ENCODE assay signal across 8 mouse cellular contexts in the genomic region with DNA sequence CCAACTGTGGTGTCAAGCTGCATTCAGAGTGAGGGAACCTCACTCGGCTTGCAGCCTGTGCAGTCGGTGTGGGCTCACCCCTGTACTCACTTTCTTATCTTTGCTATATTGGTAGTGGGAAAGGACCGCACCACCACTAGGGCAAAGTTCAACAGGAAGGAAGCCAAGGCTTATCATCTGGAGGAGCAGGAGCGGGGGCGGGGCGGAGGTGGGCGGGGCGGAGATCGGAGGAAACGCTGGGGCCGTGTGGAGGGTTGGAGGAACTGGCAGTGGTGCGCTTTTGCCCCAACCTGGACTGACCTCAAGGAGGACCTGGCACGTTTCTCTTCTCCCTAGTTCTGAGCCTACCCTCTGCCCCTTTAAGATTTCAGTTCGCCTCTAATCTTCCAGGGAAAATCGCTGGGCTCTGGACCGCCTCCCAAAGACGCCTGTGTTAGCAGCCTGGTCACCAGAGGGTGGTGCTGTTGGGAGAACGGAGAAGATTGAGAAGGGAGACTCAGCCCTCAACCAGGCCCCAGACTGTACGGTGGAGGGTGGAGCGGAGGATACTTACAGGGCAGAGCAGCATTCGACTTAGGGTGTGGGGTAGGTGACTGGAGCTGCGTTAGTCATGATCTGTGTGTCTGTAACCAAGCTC. TPM values are rescaled to one million over a fixed set of nuclear protein-coding genes. Genes with fewer than 3 reads are reported as not detected.
DNase-seq lines count a peak whose midpoint lies in the region; ATAC-seq and TF ChIP-seq lines count a peak whose summit lies in the region.

No protein-coding gene starts in this region.

- 3% methylated on average over 22 of the region's 22 CpGs for WGBS in embryonic facial prominence, embryonic 15.5 days
- WGBS in heart, embryonic 11.5 days (ENCODE audit: insufficient replicate concordance), result 2% methylated on average over 21 of the region's 22 CpGs
- 2% methylated on average over 22 of the region's 22 CpGs for WGBS in kidney, embryonic 14.5 days
- 0% methylated on average over 22 of the region's 22 CpGs for WGBS in liver, embryonic 15.5 days (ENCODE audit: insufficient replicate concordance)
- WGBS in neural tube, embryonic 11.5 days, result 3% methylated on average over 21 of the region's 22 CpGs
- WGBS in stomach, embryonic 16.5 days, result under 1% methylated on average over 22 of the region's 22 CpGs

- H3K27me3 ChIP-seq in embryonic facial prominence, embryonic 15.5 days, result no peaks in the 10 kb centered on the region
- no peaks in the 10 kb centered on the region for H3K27me3 ChIP-seq in heart, embryonic 11.5 days (ENCODE audit: control insufficient read depth, insufficient read depth, low read length)
- no peaks in the 10 kb centered on the region for H3K27me3 ChIP-seq in kidney, embryonic 14.5 days (ENCODE audit: control insufficient read depth, insufficient read depth, low read length)
- no peaks in the 10 kb centered on the region; the same call in 1 of the 2 replicates for H3K27me3 ChIP-seq in liver, embryonic 15.5 days
- H3K27me3 ChIP-seq in neural tube, embryonic 11.5 days (ENCODE audit: control insufficient read depth, insufficient read depth, low read length), result no peaks in the 10 kb centered on the region
- no peaks in the 10 kb centered on the region for H3K27me3 ChIP-seq in stomach, embryonic 16.5 days (ENCODE audit: control insufficient read depth, insufficient read depth, low read length)

- no peaks in the 10 kb centered on the region for H3K36me3 ChIP-seq in embryonic facial prominence, embryonic 15.5 days
- no peaks in the 10 kb centered on the region for H3K36me3 ChIP-seq in heart, embryonic 11.5 days (ENCODE audit: control insufficient read depth, insufficient read depth, low read length)
- no peaks in the 10 kb centered on the region for H3K36me3 ChIP-seq in kidney, embryonic 14.5 days (ENCODE audit: control insufficient read depth, insufficient read depth, low read length)
- H3K36me3 ChIP-seq in liver, embryonic 15.5 days (replicated peaks), result no peaks in the 10 kb centered on the region
- no peaks in the 10 kb centered on the region for H3K36me3 ChIP-seq in neural tube, embryonic 11.5 days (ENCODE audit: control insufficient read depth, insufficient read depth, low read length)
- no peaks in the 10 kb centered on the region for H3K36me3 ChIP-seq in stomach, embryonic 16.5 days (ENCODE audit: control insufficient read depth, insufficient read depth, low read length)

- H3K27ac ChIP-seq in bone marrow macrophage, adult 2 months (ENCODE audit: insufficient read depth, low read depth, low read length), result peak overlapping the region; percentile 96
- H3K27ac ChIP-seq in embryonic facial prominence, embryonic 15.5 days (replicated peaks), result peak overlapping the region; percentile 58; the same call in 1 of the 2 replicates
- H3K27ac ChIP-seq in heart, embryonic 11.5 days (ENCODE audit: low read depth, low read length), result peak overlapping the region; percentile 90
- peak overlapping the region; percentile 48 for H3K27ac ChIP-seq in kidney, embryonic 14.5 days (ENCODE audit: low read depth, low read length)
- peak overlapping the region; percentile 96 for H3K27ac ChIP-seq in liver, embryonic 15.5 days (replicated peaks)
- H3K27ac ChIP-seq in neural tube, embryonic 11.5 days (ENCODE audit: low read depth, low read length), result no peak overlapping the region
- peak overlapping the region; percentile 72 for H3K27ac ChIP-seq in stomach, embryonic 16.5 days (ENCODE audit: low read length)

- peak overlapping the region; percentile 54 for H3K4me2 ChIP-seq in embryonic facial prominence, embryonic 15.5 days (replicated peaks)
- H3K4me2 ChIP-seq in heart, embryonic 11.5 days, result peak overlapping the region; percentile 65
- peak overlapping the region; percentile 50 for H3K4me2 ChIP-seq in kidney, embryonic 14.5 days (replicated peaks; ENCODE audit: low read depth, low read length)
- peak overlapping the region; percentile 83 for H3K4me2 ChIP-seq in liver, embryonic 15.5 days
- peak overlapping the region; percentile 45 for H3K4me2 ChIP-seq in neural tube, embryonic 11.5 days (ENCODE audit: low read depth)
- peak overlapping the region; percentile 44 for H3K4me2 ChIP-seq in stomach, embryonic 16.5 days (ENCODE audit: low read depth, low read length)

- H3K9me3 ChIP-seq in embryonic facial prominence, embryonic 15.5 days (replicated peaks), result no peaks in the 10 kb centered on the region
- H3K9me3 ChIP-seq in heart, embryonic 11.5 days (replicated peaks; ENCODE audit: control insufficient read depth, low read length), result no peaks in the 10 kb centered on the region
- no peaks in the 10 kb centered on the region for H3K9me3 ChIP-seq in kidney, embryonic 14.5 days (ENCODE audit: control insufficient read depth, low read length)
- H3K9me3 ChIP-seq in liver, embryonic 15.5 days (replicated peaks), result no peaks in the 10 kb centered on the region
- no peaks in the 10 kb centered on the region for H3K9me3 ChIP-seq in neural tube, embryonic 11.5 days (ENCODE audit: control insufficient read depth, low read length)
- H3K9me3 ChIP-seq in stomach, embryonic 16.5 days (replicated peaks; ENCODE audit: control insufficient read depth, low read length), result no peaks in the 10 kb centered on the region

- DNase-seq in CD8-positive naive resting alpha-beta T cell, adult 2 months (ENCODE audit: low read depth in 2 of 2, low spot score in 2 of 2), result peak; percentile 57 to 66
- peak; percentile 81 for DNase-seq in neural tube, embryonic 11.5 days (ENCODE audit: low spot score)

- TF ChIP-seq CTCF in bone marrow macrophage, adult 2 months (IDR thresholded peaks at IDR 0.05; ENCODE audit: low read depth, low read length), result peak; percentile 73

- peak; percentile 91 for ATAC-seq in embryonic facial prominence, embryonic 15.5 days (ENCODE audit: insufficient number of reproducible peaks, low FRiP score, low TSS enrichment, low read depth)
- ATAC-seq in heart, embryonic 11.5 days (replicated peaks; ENCODE audit: insufficient number of reproducible peaks, low FRiP score, low TSS enrichment), result peak; percentile 94
- ATAC-seq in kidney, embryonic 14.5 days (ENCODE audit: low FRiP score, low TSS enrichment), result peak; percentile 92
- ATAC-seq in liver, embryonic 15.5 days (ENCODE audit: insufficient read depth), result peak; percentile 97
- ATAC-seq in neural tube, embryonic 11.5 days (ENCODE audit: insufficient read depth, low FRiP score, low TSS enrichment), result peak; percentile 91
- peak; percentile 92 for ATAC-seq in stomach, embryonic 16.5 days (ENCODE audit: insufficient read depth, low FRiP score)

- no peak for TF ChIP-seq POLR2A in bone marrow macrophage, adult 2 months (IDR thresholded peaks at IDR 0.05; ENCODE audit: borderline replicate concordance, low read depth, low read length)

- H3K4me1 ChIP-seq in bone marrow macrophage, adult 2 months (ENCODE audit: control insufficient read depth, insufficient read depth, low read length), result peaks cover 28% of the 10 kb centered on the region
- H3K4me1 ChIP-seq in embryonic facial prominence, embryonic 15.5 days, result peaks cover 11% of the 10 kb centered on the region
- H3K4me1 ChIP-seq in heart, embryonic 11.5 days (ENCODE audit: control insufficient read depth, insufficient read depth, low read length), result peaks cover 13% of the 10 kb centered on the region
- H3K4me1 ChIP-seq in kidney, embryonic 14.5 days (ENCODE audit: control insufficient read depth, insufficient read depth, low read length), result peaks cover 2% of the 10 kb centered on the region; the same call in 1 of the 2 replicates
- H3K4me1 ChIP-seq in liver, embryonic 15.5 days (replicated peaks), result peaks cover 44% of the 10 kb centered on the region
- no peaks in the 10 kb centered on the region for H3K4me1 ChIP-seq in neural tube, embryonic 11.5 days (ENCODE audit: control insufficient read depth, insufficient read depth, low read length)
- H3K4me1 ChIP-seq in stomach, embryonic 16.5 days (ENCODE audit: control insufficient read depth, insufficient read depth, low read length), result peaks cover 20% of the 10 kb centered on the region

- H3K4me3 ChIP-seq in bone marrow macrophage, adult 2 months (ENCODE audit: insufficient read depth, low read length), result peak overlapping the region; percentile 38
- peak overlapping the region; percentile 47 for H3K4me3 ChIP-seq in embryonic facial prominence, embryonic 15.5 days (replicated peaks)
- H3K4me3 ChIP-seq in heart, embryonic 11.5 days (ENCODE audit: low read depth, low read length), result peak overlapping the region; percentile 40
- H3K4me3 ChIP-seq in kidney, embryonic 14.5 days (ENCODE audit: low read length), result peak overlapping the region; percentile 39
- peak overlapping the region; percentile 62 for H3K4me3 ChIP-seq in liver, embryonic 15.5 days (replicated peaks)
- peak overlapping the region; percentile 38 for H3K4me3 ChIP-seq in neural tube, embryonic 11.5 days (ENCODE audit: low read depth, low read length)
- peak overlapping the region; percentile 35 for H3K4me3 ChIP-seq in stomach, embryonic 16.5 days (replicated peaks; ENCODE audit: low read length)

- H3K9ac ChIP-seq in embryonic facial prominence, embryonic 15.5 days, result no peak overlapping the region; the same call in 1 of the 2 replicates
- H3K9ac ChIP-seq in heart, embryonic 11.5 days (ENCODE audit: low read depth, low read length), result peak overlapping the region; percentile 68
- H3K9ac ChIP-seq in kidney, embryonic 14.5 days (ENCODE audit: low read depth, low read length), result peak overlapping the region; percentile 54; the same call in 1 of the 2 replicates
- peak overlapping the region; percentile 60 for H3K9ac ChIP-seq in liver, embryonic 15.5 days
- peak overlapping the region; percentile 55 for H3K9ac ChIP-seq in neural tube, embryonic 11.5 days (ENCODE audit: low read length)
- peak overlapping the region; percentile 67 for H3K9ac ChIP-seq in stomach, embryonic 16.5 days (ENCODE audit: low read length)

RNA-seq across cellular contexts. Expression of a gene that starts 23.1 kb away (rescaled TPM):
- polyA plus RNA-seq in bone marrow macrophage, adult 2 months (2012; ENCODE audit: insufficient read depth, insufficient read length, missing spikeins), result 892 and 932 TPM in 2 replicates
- 973 and 1,001 TPM in 2 replicates for polyA plus RNA-seq in embryonic facial prominence, embryonic 15.5 days (2015; fragmentation: Nextera tagmentation; extraction: Ambion mirVana)
- polyA plus RNA-seq in heart, embryonic 11.5 days (2014; fragmentation: Nextera tagmentation; extraction: Ambion mirVana), result 1,124 and 1,155 TPM in 2 replicates
- polyA plus RNA-seq in kidney, embryonic 14.5 days (2014; fragmentation: Nextera tagmentation; extraction: Ambion mirVana), result 1,220 and 1,387 TPM in 2 replicates
- 982 and 1,104 TPM in 2 replicates for polyA plus RNA-seq in liver, embryonic 15.5 days (2015; fragmentation: Nextera tagmentation; extraction: Ambion mirVana)
- 1,073 and 1,078 TPM in 2 replicates for polyA plus RNA-seq in neural tube, embryonic 11.5 days (2014; fragmentation: Nextera tagmentation; extraction: Ambion mirVana)
- polyA plus RNA-seq in stomach, embryonic 16.5 days (2015; fragmentation: Nextera tagmentation; extraction: Ambion mirVana), result 989 and 1,059 TPM in 2 replicates

RNA-seq across cellular contexts. Expression of a gene that starts 53.9 kb away (rescaled TPM):
- 18.2 and 21.4 TPM in 2 replicates for polyA plus RNA-seq in bone marrow macrophage, adult 2 months (2012; ENCODE audit: insufficient read depth, insufficient read length, missing spikeins)
- polyA plus RNA-seq in embryonic facial prominence, embryonic 15.5 days (2015; fragmentation: Nextera tagmentation; extraction: Ambion mirVana), result 45.3 and 49.4 TPM in 2 replicates
- 18.9 and 24.9 TPM in 2 replicates for polyA plus RNA-seq in heart, embryonic 11.5 days (2014; fragmentation: Nextera tagmentation; extraction: Ambion mirVana)
- 24.5 and 28.4 TPM in 2 replicates for polyA plus RNA-seq in kidney, embryonic 14.5 days (2014; fragmentation: Nextera tagmentation; extraction: Ambion mirVana)
- polyA plus RNA-seq in liver, embryonic 15.5 days (2015; fragmentation: Nextera tagmentation; extraction: Ambion mirVana), result 3.6 and 4.2 TPM in 2 replicates
- polyA plus RNA-seq in neural tube, embryonic 11.5 days (2014; fragmentation: Nextera tagmentation; extraction: Ambion mirVana), result 24.8 and 27.7 TPM in 2 replicates
- polyA plus RNA-seq in stomach, embryonic 16.5 days (2015; fragmentation: Nextera tagmentation; extraction: Ambion mirVana), result 22.6 and 24.1 TPM in 2 replicates
